In the genomic region with DNA sequence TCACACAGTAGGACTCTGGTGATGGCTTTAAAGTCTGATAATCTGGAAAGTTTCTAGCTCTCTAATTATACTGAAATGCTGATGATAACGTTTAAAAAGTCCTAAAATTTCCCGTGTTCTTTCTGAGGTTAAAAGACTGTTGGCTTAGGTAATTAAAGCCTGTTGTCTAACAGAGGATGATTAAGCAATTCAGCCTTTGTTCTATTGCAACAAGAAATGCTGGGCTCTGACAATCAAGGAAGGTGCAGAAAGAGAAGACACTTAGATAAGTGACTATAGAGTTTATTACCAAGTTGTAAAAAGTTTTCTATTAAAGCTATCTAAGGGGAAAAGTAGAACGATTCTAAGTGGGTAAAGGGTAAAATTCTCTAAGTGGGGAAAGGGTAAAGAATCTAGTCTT, we compare ENCODE assay signal across 29 mouse cellular contexts.
"Had no signal": no experiment of that assay in that cellular context is flagged by ENCODE, and none has a peak within 500 bp of the region (broad histone marks: within the 10 kb centered on the region; RNA-seq: fewer than 3 reads in every experiment).

No protein-coding gene starts in this region.

- H3K4me2 ChIP-seq: embryonic facial prominence, embryonic 12.5 days; embryonic facial prominence, embryonic 13.5 days; embryonic facial prominence, embryonic 15.5 days; forebrain, embryonic 12.5 days; forebrain, embryonic 13.5 days; forebrain, embryonic 15.5 days had no signal

- H3K27ac ChIP-seq: embryonic facial prominence, embryonic 10.5 days; embryonic facial prominence, embryonic 12.5 days; embryonic facial prominence, embryonic 13.5 days; embryonic facial prominence, embryonic 15.5 days; forebrain, embryonic 10.5 days; forebrain, embryonic 12.5 days; forebrain, embryonic 13.5 days; forebrain, embryonic 15.5 days; gastrocnemius, adult 2 months; heart, adult 2 months had no signal

- H3K9ac ChIP-seq: embryonic facial prominence, embryonic 12.5 days; embryonic facial prominence, embryonic 13.5 days; embryonic facial prominence, embryonic 15.5 days; forebrain, embryonic 12.5 days; forebrain, embryonic 13.5 days; forebrain, embryonic 15.5 days; forebrain, postnatal 0 days had no signal

- H3K4me1 ChIP-seq: embryonic facial prominence, embryonic 10.5 days; embryonic facial prominence, embryonic 12.5 days; embryonic facial prominence, embryonic 13.5 days; embryonic facial prominence, embryonic 15.5 days; forebrain, embryonic 10.5 days; forebrain, embryonic 12.5 days; forebrain, embryonic 13.5 days; forebrain, embryonic 15.5 days had no signal

- ATAC-seq: forebrain, embryonic 13.5 days; forebrain, embryonic 14.5 days; forebrain, embryonic 15.5 days; forebrain, embryonic 16.5 days; forebrain, postnatal 0 days had no signal

- H3K9me3 ChIP-seq: embryonic facial prominence, embryonic 15.5 days had no signal

- H3K4me3 ChIP-seq: embryonic facial prominence, embryonic 10.5 days; embryonic facial prominence, embryonic 12.5 days; embryonic facial prominence, embryonic 13.5 days; embryonic facial prominence, embryonic 15.5 days; erythroblast, embryonic 14.5 days; forebrain, embryonic 10.5 days; forebrain, embryonic 12.5 days; forebrain, embryonic 13.5 days; forebrain, embryonic 15.5 days; gastrocnemius, adult 2 months; heart, adult 2 months had no signal

- DNase-seq: cerebellum, adult 2 months; cerebellum, adult 8-10 months; cerebellum, adult 9-10 months; cerebellum, adult 9-11 months; cerebellum, postnatal 10 days; cerebellum, postnatal 14 days; cerebellum, postnatal 25 days; cerebellum, postnatal 36 days; embryo, embryonic 11 days; forebrain, postnatal 0 days; gastrocnemius, adult 2 months; gastrocnemius, postnatal 10 days; gastrocnemius, postnatal 14 days; gastrocnemius, postnatal 25 days; gastrocnemius, postnatal 36 days; heart, adult 11 months; heart, adult 18-20 months; heart, adult 2 months had no signal

- H3K36me3 ChIP-seq: embryonic facial prominence, embryonic 10.5 days; embryonic facial prominence, embryonic 12.5 days; embryonic facial prominence, embryonic 13.5 days; embryonic facial prominence, embryonic 15.5 days; forebrain, embryonic 10.5 days; forebrain, embryonic 12.5 days; forebrain, embryonic 15.5 days had no signal

- H3K27me3 ChIP-seq: embryonic facial prominence, embryonic 12.5 days; embryonic facial prominence, embryonic 13.5 days; embryonic facial prominence, embryonic 15.5 days; forebrain, embryonic 12.5 days; forebrain, embryonic 13.5 days; forebrain, embryonic 15.5 days had no signal
